Mouse (Mus musculus) liver, adult 2 months (tissue): Measurements from ENCODE around the gene Zfp326.

Source experiments
- CTCF ChIP-seq: fragments of 200-500 bp; IDR thresholded peaks from 2 replicates; pipeline ENCODE4 v1.5.1; 2011; ENCODE audit warnings: low read depth, low read length, control low read depth
- POLR2A ChIP-seq: fragments of 200-500 bp; IDR thresholded peaks from 2 replicates; pipeline ENCODE4 v1.6.1; 2011; ENCODE audit warnings: low read length, control low read depth; ENCODE audit not compliant: insufficient read depth; ENCODE audit errors: extremely low read depth

DNA sequence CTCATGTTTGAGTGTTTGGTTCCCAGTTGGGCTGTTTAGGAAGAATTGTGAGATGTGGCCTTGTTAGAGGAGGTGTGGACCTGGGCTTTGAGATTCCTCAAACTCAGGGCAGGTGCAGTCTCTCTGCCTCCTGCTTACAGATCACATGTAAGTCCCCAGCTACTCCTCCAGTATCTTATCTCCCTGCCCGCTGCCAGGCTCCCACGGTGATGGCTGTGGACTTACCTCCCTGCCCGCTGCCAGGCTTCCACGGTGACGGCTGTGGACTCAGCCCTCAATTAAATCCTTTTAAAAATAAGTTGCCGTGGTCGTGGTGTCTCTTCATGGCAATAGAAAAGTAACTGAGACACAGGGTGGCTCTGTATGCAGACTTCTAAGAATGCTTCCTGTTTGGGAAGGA, 3.4 kb upstream of the Zfp326 start:
- no peak for TF ChIP-seq CTCF
- TF ChIP-seq POLR2A = no peak
